Mouse (Mus musculus) liver, postnatal 0 days (tissue): ENCODE results near the gene Fam57b.

Experiments
- CTCF ChIP-seq: sonication (generic); IDR thresholded peaks from 2 replicates; pipeline ENCODE4 v1.5.1; 2016; ENCODE audit warnings: antibody characterized with exemption, low read depth
- EP300 ChIP-seq: IDR thresholded peaks from 2 replicates; pipeline ENCODE4 v1.6.1; 2016; ENCODE audit warnings: antibody characterized with exemption, low read depth, mild to moderate bottlenecking

GRCm38 (mm10) chr7:126851192-126851591 lies 53.7 kb downstream of the Fam57b start:
- no peak for TF ChIP-seq CTCF
- no peak for TF ChIP-seq EP300
